Mouse (Mus musculus) brain, embryonic 18.5 days (tissue): ENCODE results near the gene Tspan18.

Source experiments
- DNase-seq: peaks from one replicate; pipeline ENCODE4 v3.0.0-alpha.2; 2012; ENCODE audit warnings: low read depth, low spot score

Gene Tspan18

GRCm38 (mm10) chr2:93291186-93291926 is 42.9 kb downstream of the Tspan18 start:
- no peak for DNase-seq

GRCm38 (mm10) chr2:93290345-93291118 is 43.8 kb downstream of the Tspan18 start:
- DNase-seq: no peak

GRCm38 (mm10) chr2:93289161-93289560 is 45.1 kb downstream of the Tspan18 start:
- DNase-seq: no peak

GRCm38 (mm10) chr2:93287348-93287747 is 47.0 kb downstream of the Tspan18 start:
- peak; percentile 80 for DNase-seq

DNA sequence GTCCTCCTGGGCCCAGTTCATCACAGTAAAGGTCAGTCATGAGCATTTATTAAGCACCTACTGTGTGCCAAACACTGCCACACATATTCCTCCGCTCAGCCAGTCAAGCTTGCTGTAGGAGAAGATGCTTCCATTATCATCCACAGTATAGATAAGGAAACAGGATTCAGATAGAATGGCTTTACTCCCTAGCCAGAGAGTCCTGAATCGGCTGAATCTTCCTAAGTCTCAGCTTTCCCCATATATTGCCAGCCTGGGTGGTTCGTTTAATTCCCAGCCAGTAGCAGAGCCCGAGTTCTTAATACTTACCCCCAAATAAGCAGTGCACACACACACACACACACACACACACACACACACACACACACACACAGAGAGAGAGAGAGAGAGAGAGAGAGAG is 47.6 kb downstream of the Tspan18 start:
- no peak for DNase-seq

- DNase-seq: no peak
Measured at GRCm38 (mm10) chr2:93286321-93286720, 48.0 kb downstream of the Tspan18 start.

GRCm38 (mm10) chr2:93285842-93286241 is 48.5 kb downstream of the Tspan18 start:
- DNase-seq: no peak

DNA sequence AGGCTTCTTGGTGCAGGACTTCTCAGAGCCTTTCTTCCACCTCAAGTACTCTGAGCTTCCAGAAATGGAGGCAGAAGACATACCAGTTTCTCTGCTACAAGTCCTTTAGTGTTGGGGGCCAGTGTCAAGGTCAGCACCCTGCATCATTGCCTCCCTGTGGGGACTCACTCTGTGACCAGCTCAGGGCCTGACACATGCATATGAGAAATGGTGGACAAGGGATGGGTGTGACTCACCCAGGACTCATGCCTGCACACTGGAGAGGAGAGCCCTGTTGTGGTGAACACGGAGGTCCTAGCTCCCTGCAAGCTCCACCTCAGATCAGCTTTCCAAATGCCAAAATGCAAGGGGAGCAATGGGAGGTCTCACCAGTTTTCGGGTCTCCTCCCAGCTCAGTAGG is 49.7 kb downstream of the Tspan18 start:
- DNase-seq: no peak

DNA sequence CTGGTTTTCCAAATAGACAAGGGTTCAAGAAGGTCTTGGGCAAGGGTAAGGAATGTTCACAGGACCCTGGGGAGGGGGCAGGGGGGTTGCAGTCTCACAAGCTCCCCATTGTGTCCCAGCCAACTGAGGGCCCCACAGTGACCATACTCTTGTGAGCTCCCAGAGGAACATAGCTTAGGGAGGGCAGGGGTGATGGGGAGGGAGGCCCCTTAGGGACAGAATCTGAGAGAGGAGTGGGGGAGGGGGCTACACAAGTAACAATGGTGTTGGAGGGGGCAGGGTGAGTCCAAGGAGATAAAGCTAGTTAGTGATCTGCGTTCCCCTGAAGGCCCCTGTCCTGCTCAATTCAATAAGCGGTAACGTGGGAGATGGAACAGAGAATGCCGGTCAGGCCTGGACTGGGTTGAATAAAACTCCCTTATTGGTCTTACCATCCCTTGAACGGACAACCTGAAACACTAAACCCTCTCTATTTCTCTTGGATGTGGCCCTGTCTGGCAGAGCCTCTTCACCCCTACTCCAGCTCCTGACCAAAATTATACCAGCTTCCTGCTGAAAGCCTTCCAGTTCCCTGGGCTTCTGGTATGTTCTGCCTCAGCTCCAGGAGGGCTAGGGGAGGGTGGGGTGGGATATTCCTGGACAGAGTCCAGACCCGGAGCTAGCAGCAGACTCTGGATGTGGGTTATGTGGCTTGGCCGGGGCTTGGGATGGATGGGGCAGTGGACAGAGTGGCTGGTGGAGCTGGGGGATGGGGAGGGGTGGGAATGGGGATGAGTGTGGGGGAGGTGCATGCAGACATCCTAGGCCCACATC is 50.6 kb downstream of the Tspan18 start:
- no peak for DNase-seq

DNA sequence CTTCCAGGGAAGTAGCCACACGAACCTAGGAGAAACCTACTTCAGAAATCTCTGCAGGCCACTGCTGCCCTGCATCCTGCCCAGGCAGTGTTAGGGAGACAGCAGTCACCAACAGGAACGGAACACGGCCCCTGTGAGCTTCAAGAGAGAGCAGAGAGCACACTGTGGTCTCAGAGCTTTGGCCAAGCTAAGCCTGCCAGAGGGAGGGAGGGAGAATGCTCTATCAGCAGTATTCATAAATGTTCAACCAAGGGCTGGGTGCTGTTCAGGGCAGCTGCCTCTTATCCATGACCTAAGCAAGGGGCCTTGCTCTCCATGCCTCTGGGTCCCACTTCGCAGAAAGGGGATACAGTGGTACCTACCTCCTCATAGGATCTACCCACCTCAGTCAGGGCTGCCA is 51.7 kb downstream of the Tspan18 start:
- no peak for DNase-seq

DNA sequence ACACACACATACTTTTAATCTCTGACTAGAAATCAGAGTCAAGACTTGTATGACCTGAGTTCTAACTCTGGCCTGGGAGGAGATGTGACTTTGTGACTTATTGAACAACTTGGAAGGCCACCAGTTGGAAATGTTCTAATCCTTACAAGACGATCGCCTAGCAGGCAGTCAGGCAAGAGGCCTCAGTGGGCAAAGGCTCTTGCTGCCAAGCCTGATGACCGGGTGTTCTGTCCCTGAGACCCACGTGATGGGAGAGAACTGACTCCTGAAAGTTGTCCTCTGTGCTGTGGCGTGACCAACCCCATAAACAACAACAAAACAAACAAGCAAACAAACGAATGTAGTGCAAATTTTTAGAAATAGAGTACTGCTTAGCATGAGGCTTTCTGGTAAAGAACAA is 52.8 kb downstream of the Tspan18 start:
- DNase-seq: no peak

- no peak for DNase-seq
Measured at GRCm38 (mm10) chr2:93280117-93280620, 54.1 kb downstream of the Tspan18 start.

DNA sequence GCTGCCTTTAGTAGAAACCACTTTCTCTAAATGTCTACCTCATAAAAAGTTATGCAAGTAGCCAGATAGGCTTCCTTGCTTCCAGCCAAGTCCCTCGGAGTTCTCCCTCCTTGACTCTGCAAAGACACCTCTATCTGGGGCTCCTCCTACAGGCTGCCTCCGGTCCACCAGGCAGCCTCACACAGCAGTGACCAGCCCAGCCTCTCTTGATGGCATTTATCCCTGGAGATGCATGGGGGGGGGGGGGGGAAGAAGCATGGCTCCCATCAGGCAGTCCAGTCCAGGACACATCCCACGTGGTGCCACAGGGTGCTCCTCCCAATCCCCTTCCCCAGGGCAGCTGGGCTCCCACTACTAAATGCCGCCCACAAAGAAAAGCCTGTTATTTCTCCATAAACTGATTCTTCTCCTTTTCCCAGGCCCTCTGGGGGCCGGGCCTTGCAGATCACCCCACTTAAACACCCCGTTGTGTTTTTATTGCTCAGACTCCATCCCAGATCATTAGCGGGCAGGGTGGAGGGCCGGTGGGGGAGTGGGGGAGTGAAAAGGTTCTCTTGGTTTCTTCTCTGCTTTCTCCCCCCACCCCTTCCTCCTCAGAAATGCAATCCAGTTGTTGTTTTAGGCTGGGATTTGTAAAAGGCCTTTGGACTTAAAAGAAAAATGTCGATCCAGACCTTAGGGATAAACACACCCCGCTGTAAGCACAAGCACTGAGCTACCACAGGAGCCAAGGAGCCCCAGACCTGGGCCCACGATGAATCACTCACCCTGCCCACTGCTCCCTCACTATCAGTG is 55.9 kb downstream of the Tspan18 start:
- DNase-seq: no peak

- no peak for DNase-seq
Measured at GRCm38 (mm10) chr2:93277486-93277885, 56.8 kb downstream of the Tspan18 start.

DNA sequence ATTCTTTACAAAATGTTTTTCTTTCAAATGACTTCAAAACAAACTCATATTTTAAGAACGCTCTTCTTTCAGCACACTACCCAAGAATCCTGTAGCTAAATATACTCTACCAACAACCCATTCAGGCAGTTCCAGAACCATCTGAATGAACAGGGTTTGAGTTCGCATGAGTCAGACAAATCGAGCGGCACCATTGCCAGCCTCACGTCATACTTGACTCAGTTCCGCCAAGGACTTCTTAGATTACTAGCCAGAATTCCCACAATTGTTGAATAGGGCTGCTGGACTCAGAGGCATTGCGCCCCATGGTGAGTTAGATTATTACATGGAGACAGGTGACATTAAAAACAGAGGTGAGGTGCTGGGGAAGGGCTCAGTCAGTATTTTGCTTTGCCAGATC is 58.3 kb downstream of the Tspan18 start:
- no peak for DNase-seq

GRCm38 (mm10) chr2:93273916-93274315 is 60.4 kb downstream of the Tspan18 start:
- DNase-seq: no peak

GRCm38 (mm10) chr2:93270083-93270482 is 64.2 kb downstream of the Tspan18 start:
- no peak for DNase-seq

GRCm38 (mm10) chr2:93269611-93270010 is 64.7 kb downstream of the Tspan18 start:
- no peak for DNase-seq

DNA sequence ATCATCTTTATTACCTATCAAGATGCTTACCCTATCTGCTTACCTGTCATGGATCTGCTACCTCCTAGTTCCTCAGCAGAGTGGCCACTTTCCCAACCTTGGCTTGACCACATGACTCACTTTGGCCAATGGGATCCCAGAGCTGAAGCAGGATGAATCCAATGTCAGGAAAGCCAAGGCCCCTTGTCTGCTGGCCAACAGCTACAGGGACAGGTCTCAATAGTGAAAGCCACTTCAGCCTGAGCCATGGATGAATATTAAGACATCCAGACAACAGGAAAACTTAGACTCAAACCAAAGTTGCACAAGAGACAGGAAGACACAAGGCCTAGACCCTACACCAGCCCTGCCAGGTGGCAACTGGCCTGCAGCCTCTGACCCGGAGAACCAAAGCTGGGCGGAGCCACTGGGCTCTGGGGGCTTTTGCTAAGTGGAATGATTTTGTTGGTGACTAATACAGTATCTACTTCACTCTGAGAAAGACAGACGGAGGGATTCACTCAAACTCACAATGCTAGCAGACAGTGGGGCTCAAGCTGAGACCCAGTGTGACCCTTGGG is 65.5 kb downstream of the Tspan18 start:
- no peak for DNase-seq

GRCm38 (mm10) chr2:93267791-93268190 is 66.5 kb downstream of the Tspan18 start:
- DNase-seq: no peak
